Mouse (Mus musculus) kidney, adult 2 months (tissue): ENCODE results near the gene Trappc11. TPM values are rescaled to one million over a fixed set of nuclear protein-coding genes. Genes with fewer than 3 reads are reported as not detected.

ENCODE experiments used
- DNase-seq: peaks from one replicate; pipeline ENCODE4 v3.0.0; 2021
- H3K27ac ChIP-seq: fragments of 200-500 bp; 2 replicates; pipeline ENCODE4 v1.5.1; 2012; ENCODE audit warnings: low read depth, low read length, control low read depth, inconsistent platforms; ENCODE audit not compliant: insufficient read depth
- H3K27me3 ChIP-seq: fragments of 200-500 bp; replicated peaks from 2 replicates; pipeline ENCODE4 v1.6.1; 2012; ENCODE audit warnings: mild to moderate bottlenecking, moderate library complexity, low read length, inconsistent platforms; ENCODE audit not compliant: control insufficient read depth, insufficient read depth
- H3K36me3 ChIP-seq: fragments of 200-500 bp; 2 replicates; pipeline ENCODE4 v1.6.1; 2012; ENCODE audit warnings: mild to moderate bottlenecking, moderate library complexity, low read length, inconsistent platforms; ENCODE audit not compliant: control insufficient read depth, insufficient read depth
- H3K4me1 ChIP-seq: fragments of 200-500 bp; 2 replicates; pipeline ENCODE4 v1.6.1; 2011; ENCODE audit warnings: low read length; ENCODE audit not compliant: control insufficient read depth, insufficient read depth
- H3K4me3 ChIP-seq: fragments of 200-500 bp; 2 replicates; pipeline ENCODE4 v1.5.1; 2011; ENCODE audit warnings: mild to moderate bottlenecking, low read depth, low read length, control low read depth; ENCODE audit not compliant: insufficient read depth
- CTCF ChIP-seq: fragments of 200-500 bp; conservative IDR thresholded peaks from 2 replicates; pipeline ENCODE4 v1.5.1; 2011; ENCODE audit warnings: low read depth, mild to moderate bottlenecking, control low read depth, low read length, moderate library complexity, mixed read lengths; ENCODE audit not compliant: insufficient read depth, insufficient read length
- POLR2A ChIP-seq: fragments of 200-500 bp; IDR thresholded peaks from one replicate; pipeline ENCODE4 v1.6.1; 2011; ENCODE audit warnings: low read depth, low read length, control low read depth
- WGBS: fragments of 180-500 bp; shearing (Covaris S2); methylation state at CpG from one replicate; pipeline ENCODE4 v1.1.7; 2018; 5-methylcytosine and 5-hydroxymethylcytosine counted together
- polyA plus RNA-seq: library from polyadenylated mRNA; depleted of rRNA; stranded (reverse); fragments of >200 nt; gene quantifications from 2 replicates; pipeline ENCODE4 v1.2.3, GENCODE M21; 2012; rRNA removed

Trappc11 gene
- polyA plus RNA-seq, 1 experiment: 22.9 TPM

DNA sequence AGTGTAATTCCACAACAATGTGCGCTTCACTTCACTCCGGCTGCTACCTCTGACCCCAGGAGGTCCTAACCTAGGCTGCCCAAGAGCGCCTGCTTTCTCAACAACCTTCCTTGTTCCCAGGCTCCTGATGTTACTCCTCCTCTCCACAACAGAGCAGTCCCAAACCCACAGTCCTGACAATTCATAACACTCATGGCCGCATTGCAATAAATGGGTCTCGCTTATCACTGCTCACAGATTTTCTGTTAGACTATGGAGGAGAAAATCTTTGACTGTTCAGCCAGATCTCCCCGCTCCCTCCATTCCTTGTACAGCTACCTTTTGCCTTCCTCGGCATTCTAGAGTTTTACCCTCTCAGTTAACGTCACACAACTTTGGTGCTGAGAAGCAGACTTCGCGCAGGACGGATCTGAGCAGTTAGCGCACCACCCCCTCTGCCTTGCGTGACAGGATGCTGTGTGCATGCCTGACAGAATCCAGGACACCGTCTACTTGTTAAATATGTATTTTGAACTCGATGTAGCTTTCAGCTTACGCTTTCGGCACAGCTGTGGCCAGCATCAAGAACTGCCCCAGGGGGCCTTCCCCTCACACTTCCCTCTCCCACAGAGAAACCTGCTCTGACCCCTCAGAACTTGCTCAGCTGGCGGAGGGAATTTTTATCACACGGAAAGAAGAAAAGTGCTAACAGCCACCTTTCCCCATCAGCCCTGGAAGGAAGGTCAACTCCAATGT lies 86.8 kb downstream of the Trappc11 start, which contains the start of gene Stox2:
Stox2 (minus strand) TSS at position 51 of the 735 bp plus-strand sequence.
- Histone ChIP-seq H3K27me3 (no peaks in the 10 kb centered on the region), H3K36me3 (no peaks in the 10 kb centered on the region), H3K4me3 (no peak within 1 kb of the TSS), H3K4me1 (no peaks in the 10 kb centered on the region), H3K27ac (no peak within 1 kb of the TSS)
- peak; percentile 3 for DNase-seq
- WGBS: 81% methylated on average over 19 of the region's 19 CpGs
- no peak for TF ChIP-seq CTCF
- TF ChIP-seq POLR2A: no peak

Other genes starting within 250 kb of the Trappc11 start
- 2.2 TPM in 2 replicates for gene Stox2, start 87.1 kb downstream of the Trappc11 start, polyA plus RNA-seq
- 16.7 and 16.8 TPM in 2 replicates for gene Rwdd4a, start 194 bp upstream of the Trappc11 start, polyA plus RNA-seq
- 7.0 and 9.3 TPM in 2 replicates for gene Ing2, start 142.1 kb upstream of the Trappc11 start, polyA plus RNA-seq
- gene Cdkn2aip, start 180.5 kb upstream of the Trappc11 start, polyA plus RNA-seq: 3.9 and 6.3 TPM in 2 replicates